Mouse (Mus musculus) retina, postnatal 7 days (tissue): ENCODE data around the gene Nup214.

Source experiments
- DNase-seq: peaks from one replicate; pipeline ENCODE4 v3.0.0-alpha.2; 2012; ENCODE audit warnings: low read depth, low spot score

The Nup214 gene

DNA sequence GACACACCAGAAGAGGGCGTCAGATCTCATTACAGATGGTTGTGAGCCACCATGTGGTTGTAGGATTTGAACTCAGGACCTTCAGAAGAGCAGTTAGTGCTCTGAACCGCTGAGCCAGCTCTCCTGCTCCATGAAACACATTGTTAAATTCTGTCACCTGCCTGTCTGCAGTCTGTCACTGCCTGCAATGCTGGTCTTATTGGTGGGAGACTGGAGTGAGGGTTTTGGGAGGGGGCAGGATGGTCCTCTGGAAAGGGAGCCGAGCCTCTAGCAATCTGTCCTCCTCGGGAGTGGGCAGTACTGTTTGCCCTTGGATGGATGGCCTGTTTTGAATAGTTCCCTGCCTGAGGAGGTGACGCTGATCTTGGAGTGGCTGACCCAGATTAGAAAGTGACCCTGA, 69.6 kb downstream of the Nup214 start:
- no peak for DNase-seq

DNA sequence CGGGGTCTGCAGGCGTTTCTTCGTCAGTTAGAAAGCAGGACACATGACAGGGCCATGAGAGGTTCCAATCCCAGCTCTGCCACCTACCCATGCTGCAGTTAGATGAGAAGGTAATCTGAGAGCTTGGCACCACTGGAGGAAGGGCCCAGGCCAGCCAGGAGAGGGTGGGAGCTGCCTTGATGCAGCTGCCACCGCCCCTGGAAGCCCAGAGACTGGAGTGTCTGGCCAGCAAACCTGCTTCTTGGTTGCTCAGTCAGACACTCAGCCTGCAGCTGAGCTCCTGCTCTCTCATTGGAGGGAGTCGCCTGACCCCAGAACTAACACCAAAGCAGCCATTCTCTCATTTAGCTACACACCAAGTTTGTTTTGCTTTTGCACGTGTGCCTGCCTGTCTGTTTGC, 71.1 kb downstream of the Nup214 start:
- no peak for DNase-seq

DNA sequence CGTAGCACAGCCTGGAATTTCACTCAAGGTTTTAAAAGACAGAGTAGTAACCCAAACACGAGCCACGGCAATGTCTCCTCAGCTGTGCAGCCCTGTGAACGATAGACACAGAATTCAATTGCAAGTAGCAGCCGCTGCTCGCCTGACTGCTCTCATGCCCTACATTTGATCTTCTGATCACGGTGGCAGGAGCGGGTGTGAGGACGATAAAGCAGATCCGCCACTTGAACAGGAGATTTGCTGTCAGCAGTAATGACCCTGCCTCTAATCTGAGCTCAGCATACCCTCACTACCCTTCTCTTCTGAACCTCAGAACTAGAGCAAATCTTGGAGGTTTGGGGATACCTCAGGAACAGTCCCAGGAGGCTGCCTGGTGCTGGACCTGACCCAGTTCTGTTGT, 71.8 kb downstream of the Nup214 start:
- no peak for DNase-seq

DNA sequence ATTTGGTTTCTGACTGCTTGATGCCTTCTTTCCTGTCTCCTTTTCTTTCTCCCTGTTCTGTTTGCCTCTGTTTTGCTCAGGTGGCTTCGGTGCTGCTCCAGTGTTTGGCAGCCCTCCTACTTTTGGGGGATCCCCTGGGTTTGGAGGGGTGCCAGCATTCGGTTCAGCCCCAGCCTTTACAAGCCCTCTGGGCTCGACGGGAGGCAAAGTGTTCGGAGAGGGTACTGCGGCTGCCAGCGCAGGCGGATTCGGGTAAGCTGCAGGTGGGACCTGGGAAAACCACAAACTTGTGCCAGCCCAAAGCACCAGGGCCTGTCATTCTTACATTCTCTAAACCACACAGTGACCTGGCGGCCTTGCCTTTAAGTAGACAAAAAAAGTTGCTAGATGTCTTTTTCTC, 73.1 kb downstream of the Nup214 start:
- no peak for DNase-seq

DNA sequence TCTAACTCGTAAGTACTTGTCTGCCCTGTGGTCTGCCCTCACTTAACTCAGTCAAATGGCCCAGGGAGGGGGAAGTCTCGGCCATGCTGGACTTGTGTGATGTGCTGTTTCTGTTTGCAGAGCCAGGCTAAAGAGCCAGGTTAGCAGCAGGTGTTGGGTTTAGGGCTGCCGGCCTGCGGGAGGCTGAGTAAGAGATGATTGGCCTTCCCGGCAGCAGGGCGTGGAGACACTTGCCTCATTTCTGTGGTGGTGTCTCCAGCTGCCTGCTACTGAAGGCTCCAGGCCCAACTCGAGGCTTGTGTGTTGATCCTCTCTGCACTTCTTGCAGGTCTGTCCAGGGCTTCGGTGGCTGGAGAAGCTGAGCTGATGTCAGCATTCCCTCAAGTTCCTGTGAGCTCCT, 77.6 kb downstream of the Nup214 start:
- no peak for DNase-seq

DNA sequence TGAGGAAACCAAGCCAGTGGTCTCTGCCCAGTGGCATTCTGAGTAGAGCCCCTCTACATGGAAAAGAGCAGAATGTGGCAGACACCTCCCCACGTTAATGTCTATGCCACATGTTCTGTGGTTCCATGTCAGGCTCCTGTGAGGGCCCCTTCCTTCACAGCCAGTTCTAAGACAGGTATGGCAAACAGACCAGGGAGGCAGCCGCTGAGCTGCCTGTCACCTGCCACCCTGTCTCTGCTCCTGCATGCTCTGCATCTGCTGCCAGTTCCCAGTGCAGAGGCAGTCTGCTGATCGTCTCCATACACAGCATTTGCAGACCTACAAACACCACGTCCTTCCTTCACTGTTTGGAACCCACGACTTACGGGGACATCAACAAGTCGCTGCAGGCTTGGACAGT, 78.2 kb downstream of the Nup214 start:
- no peak for DNase-seq

DNA sequence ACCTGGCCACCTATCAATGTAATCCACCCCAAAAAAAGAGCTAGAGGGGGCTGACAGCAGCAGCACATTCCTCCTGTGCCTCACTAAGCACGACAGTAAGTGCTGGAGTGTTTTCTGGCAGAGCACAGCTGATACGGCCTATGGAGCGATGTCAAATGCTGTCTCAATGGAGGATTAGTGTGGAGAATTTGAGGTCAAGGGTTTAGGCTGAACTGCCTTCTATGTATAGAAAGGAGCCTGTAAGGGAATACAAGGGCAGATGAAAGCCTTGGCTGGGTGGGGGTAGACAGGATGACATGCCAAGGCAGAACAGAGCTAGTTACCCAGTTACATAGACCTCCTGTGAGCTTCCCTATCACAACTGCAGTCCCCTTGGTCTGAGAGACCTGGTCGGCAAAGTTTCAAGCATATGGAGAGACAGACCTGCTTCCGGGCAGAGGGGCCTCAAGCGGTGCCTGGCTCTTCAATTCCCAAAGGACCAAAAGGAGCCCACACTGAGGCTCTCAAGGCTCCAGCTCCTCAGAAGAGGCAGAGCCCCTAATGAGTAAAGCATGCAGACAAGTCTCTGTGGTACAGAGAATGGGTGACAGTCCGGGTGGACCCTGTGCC, 81.2 kb downstream of the Nup214 start:
- no peak for DNase-seq

DNA sequence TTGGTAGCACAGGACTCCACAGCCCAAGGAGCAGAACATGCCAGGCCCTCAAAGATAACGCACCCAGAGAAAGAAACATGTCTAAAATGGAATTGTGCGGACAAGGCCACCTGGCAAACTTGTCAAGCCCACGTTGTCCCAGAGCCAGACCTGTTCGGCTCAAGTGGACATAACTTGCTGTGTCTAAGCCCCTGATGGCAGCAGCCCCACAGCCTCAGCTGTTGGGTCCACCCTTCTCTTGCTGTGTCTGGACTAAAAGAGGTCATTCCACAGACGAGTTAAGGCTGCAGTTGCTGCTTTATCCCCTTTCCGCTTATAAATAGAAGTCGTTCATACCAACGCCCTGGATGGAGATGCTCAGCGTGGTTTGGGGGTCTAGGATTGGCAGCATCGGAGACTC, 82.3 kb downstream of the Nup214 start:
- DNase-seq = no peak

DNA sequence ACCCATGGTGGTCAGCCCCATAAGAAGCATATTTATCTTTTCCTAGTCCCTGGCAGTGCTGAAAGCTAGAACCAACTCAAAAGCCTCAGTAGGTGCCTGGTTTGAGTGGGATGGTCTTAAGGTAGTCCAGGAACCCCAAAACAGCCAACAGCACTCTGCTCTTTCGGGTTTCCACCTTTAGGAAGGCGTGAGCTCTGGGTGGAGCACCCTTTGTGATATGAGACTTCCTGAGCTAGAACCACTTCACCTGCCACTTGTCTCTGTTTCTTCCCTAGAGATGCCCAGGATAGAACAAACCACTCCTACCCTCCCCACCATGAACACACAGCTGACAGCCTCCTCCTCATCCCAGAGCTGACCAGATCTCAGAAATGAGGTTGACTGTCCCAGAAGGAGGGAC, 83.1 kb downstream of the Nup214 start:
- DNase-seq = no peak

DNA sequence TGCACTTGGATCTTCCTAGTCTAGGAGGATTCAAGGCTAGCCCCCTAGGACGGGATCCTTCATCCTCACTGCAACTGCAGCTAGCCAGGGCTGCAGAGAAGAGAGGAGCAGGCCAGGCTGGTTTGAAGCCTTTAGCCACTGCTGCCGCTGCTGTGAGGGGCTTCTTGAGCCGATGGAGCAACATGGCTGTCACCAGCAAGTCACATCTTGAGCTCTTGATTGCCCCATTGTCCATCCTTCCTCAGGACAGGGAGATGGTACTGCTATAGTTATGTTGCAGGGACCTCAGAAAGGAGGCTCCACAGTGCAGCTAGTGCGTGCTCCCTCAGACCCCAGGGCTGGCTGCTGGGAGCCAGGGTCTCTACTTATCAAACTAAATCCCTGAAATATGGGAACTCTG, 83.6 kb downstream of the Nup214 start:
- DNase-seq = no peak

DNA sequence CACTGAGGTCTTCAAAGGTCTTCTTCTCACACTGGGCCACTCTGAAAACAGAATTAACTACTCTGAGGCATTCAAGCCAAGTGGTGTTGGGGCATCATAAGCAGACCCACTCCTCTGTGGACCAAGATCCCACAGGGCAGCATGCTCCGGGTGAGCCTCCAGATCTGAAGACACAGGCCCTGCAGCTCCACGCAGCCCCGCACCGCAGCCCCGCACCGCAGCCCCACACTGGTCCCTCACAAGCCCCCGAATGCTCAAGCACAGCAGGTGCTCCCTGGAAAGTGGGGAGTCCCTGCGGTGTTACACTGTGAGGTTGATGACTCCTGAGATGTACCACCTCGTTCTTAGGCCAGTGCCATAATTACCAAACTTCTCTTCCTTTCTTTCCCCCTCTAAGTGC, 84.0 kb downstream of the Nup214 start:
- no peak for DNase-seq

DNA sequence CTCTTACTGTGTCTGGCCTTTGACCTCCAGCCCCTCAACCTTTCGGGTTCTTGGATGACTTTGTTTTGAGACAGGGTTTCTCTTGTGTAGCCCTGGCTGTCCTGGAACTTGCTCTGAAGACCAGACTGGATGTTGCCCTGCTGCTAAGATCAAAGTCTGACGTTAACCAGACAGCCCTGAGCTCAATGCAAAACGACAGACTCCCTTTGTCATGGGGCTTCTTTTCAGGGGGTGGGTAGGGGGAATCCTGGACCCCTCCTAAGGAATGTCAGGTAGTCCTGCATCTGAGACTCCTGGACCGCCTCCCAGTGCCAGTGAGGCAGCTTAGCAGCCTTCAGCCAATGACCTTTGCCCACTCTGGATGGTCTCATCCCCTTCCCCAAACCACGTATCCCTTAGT, 84.5 kb downstream of the Nup214 start:
- DNase-seq = no peak

DNA sequence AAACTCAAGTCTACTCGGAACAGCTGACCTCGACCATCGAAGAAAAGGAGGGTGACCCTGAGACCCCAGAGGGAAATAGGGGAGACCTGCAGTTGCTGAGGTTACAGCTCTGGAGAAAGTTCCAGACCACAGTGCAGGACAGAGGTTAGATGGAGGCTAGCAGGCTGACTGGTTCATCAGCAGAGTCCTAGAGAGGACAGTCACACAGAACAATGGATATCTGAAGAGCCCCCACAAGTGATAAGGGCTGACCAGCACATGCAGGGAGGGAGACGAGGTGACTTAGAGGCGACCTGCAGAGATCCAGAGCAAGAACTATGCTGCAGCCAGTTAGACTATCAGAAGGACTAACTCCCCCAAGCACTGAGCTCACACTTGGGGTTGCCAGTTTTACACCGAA, 85.4 kb downstream of the Nup214 start:
- no peak for DNase-seq

DNA sequence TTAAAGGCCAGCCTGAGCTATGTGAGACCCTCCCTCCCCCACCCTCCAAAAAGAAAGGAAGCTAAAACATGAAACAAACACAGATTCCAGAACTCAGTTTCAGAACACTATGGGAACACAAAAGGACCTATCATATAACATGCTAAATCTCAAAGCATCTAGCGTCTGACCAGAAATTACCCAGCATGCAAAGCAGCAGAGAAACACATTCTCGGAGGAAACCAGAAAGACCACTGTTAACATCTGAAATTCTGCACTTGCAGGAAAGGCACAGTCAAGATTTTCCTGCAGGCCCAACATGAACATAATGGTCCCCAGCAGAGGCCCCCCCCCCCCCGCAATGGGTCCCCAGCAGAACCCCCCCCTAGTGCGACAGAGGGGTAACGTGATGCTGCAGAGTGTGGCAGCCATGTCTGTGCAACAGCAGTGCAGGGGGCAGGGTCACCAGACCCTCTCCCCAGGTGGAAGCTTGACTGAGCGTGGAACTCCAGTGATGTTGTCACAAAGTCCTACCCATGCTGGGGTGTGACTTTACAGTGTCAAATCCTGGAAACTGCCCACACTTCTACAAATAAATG, 86.1 kb downstream of the Nup214 start:
- DNase-seq = no peak

DNA sequence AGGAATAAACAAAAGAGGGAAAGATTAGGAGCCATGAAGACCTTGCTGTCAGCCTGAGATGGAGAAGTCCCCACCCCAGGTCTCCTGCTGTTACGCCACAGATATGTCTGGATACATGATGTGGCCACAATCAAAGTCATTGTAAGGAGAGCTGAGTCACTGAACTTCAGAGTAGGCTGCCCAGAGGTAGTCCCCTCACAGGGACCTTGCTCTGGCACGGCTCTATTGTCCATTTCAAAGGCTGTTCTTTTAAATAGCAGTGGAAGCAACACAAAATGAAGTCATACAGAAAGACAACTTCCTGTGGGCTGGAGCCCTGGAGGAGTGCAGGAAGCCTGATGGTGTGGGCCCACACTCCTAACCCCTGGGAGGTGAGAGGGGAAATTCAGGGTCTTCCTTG, 87.0 kb downstream of the Nup214 start:
- DNase-seq = no peak

DNA sequence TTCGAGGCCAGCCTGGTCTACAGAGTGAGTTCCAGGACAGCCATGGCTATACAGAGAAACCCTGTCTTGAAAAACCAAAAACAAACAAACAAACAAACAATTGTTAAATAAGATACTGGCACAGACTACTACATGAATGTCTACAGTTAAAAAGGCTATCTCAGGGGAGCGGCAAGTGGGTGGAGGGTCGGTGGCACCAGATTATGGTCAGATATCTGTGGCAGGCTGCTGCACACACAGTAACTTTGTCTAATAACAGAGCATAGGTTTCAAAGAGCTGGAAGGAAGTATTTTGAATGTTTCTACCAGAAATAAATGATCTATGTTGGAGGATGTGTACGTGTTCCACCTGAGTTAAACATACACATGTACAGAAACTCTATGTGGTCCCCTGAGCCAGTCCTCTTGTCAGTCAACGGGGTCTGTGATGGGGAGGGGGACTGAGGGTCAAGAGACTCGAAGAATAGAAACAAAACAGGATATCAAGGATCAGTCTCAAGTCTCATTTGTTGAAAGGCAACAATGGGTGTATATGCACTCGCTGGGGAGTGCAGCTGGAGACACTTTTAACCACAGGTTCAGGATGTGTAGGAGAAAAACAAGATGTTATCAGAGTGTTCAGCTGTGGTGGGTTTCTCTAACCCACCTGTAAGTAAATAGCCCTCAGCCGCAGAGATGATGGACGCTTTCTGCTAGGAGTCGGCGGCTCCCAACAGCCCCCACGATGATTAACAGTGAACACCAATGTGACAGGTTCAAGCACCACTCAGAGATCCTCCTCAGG, 87.7 kb downstream of the Nup214 start:
- DNase-seq = no peak

DNA sequence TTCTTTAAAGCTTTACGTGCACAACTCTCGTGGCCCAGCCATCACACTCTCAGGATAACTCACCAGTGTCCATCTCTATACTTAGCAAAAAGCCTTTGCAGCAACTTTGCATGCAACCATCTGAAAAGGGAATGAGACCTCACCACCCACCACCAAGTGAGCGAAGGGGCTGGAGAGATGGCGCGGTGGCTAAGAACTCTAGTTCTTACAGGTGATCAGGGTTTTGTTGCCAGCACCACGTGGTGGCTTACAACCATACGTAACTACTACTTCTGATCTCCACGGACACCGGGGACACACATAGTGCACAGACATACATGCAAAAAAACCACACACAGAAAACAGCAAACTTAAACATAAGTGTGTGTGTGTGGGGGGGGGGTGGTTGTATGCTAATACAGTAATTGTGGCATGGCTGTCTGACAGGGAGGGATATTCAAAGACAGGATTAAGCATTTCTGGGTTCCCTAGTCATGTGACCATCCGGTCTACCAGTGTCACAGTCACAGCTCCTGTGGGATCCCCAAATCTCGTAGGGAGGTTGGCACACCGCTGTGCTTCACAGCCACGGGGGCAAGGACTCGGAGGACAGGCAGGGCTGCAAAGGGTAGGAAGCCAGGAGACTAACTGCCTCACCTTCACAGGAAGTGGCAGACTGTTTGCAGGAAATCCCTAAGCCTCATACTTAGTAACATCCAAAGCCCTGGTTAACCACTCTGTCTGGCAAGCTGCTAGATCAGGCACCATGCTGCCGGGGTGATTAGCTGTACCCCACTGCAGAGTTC, 88.6 kb downstream of the Nup214 start:
- no peak for DNase-seq

DNA sequence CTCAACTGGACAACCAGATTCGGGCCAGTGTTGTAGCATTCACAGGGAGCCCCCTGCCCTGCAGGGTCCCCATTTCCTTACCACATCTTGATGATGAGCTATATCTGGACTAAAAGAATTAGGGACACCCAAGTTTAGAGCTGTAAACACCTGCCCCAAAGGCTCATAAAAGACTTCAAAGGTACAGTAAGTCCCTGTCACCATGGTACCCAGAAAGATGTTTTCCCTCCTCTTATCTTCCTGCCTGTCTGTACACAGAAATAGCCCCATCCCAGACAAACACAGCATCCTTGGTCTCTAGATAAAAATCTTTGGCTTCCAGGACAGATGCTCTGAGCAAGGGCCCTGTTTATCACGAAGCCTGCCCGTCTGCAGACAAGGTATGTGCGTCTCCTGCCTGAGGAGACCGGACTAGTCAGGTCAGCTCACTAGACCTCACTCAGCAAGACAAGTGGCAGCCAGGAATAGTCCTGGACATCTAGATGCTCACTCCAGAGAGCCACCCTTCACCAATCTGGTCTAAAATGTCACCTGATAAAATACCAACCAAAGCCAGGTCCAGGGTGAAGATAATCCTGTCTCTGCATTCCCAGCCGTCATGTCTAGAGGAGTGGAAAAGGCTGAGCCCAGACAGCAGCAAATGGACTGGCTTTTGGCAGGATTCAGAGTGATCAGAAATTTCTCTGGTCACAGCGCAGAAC, 89.4 kb downstream of the Nup214 start:
- DNase-seq = no peak

DNA sequence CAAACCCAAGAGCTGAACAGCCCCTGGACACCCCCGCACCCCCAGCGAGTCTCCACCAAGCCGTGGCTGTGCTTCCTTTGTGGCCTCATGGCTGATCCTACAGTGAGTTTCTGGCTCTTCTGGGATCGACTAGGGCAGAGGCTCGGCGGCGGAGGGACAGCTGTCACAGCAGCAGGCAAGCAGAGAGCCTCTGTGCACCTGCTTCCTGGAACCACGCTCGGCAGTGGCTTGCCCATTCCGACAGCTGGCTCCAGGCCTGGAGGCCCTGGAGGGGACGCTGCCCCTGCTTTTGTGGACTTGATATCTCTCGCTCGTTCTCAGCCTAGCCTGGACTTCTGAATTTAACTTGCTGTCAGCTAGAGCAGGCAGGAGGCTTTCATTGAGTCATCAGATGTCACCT, 90.7 kb downstream of the Nup214 start:
- no peak for DNase-seq

DNA sequence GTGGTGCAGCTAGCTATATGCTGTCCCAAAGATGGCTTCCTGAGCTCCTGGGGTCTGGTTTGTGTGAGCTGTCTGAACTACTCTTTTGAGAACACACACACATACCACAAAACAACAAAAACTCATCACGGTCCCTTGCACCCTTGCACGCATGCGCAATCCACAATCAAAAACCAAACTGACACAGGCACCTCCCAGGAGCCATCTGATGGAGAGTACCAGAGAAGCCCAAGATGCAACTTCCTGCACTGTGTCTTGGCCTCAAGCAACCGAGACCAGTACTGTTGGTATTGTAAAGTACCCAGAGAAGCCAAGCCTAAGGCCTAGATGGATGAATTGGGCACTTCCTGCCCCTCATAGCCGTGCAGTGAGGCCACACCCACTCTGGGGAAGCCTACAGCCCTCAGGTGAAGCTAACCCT, 91.1 kb downstream of the Nup214 start:
- no peak for DNase-seq

DNA sequence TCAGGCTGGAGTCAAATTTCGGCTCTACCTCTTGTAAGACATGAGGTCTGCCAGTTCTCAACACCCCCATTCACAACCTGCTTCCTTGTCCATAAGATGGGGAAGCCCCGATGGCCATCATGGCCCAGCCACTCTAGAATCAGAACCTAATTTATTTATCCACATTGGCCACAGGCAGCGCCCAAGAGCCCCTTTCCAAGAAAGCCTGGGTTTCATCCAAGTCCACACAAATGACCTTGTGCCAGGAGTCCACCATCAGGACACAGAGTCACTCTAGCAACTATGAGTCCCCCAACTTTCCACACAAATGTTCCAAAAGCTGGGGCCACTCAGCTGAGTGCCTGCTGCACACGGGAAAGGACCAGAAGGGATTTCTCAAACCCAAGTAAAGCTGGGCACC, 91.8 kb downstream of the Nup214 start:
- no peak for DNase-seq
